Mouse (Mus musculus): ENCODE measurements at regions not wholly inside any gene's neighbourhood (a gene's known extent, or its start where the extent isn't known, plus 50 kb on each side); places are given as distances from the start of the nearest gene placed in this dataset.

- H3K4me1 ChIP-seq (ENCODE audit: control insufficient read depth, insufficient read depth, insufficient read length, low read length): no peaks in the 10 kb centered on the region
- H3K36me3 ChIP-seq (ENCODE audit: control insufficient read depth, insufficient read depth, low read length): no peaks in the 10 kb centered on the region
- no peak overlapping the region for H3K27ac ChIP-seq (ENCODE audit: insufficient read depth, low read depth, low read length)
- H3K27me3 ChIP-seq (ENCODE audit: control insufficient read depth, insufficient read depth, low read length): no peaks in the 10 kb centered on the region
- WGBS: 74% methylated on average over 6 of the region's 6 CpGs
- TF ChIP-seq POLR2A (IDR thresholded peaks at IDR 0.05; ENCODE audit: low read depth, low read length) (no peak), CTCF (IDR thresholded peaks at IDR 0.05; ENCODE audit: extremely low read depth, insufficient read length, insufficient replicate concordance, low read depth, low read length) (no peak)
- H3K4me3 ChIP-seq (ENCODE audit: low read depth, low read length): no peak overlapping the region
Observed at GRCm38 (mm10) chr1:23589414-23589942, 172.1 kb upstream of the B3gat2 start.

DNA sequence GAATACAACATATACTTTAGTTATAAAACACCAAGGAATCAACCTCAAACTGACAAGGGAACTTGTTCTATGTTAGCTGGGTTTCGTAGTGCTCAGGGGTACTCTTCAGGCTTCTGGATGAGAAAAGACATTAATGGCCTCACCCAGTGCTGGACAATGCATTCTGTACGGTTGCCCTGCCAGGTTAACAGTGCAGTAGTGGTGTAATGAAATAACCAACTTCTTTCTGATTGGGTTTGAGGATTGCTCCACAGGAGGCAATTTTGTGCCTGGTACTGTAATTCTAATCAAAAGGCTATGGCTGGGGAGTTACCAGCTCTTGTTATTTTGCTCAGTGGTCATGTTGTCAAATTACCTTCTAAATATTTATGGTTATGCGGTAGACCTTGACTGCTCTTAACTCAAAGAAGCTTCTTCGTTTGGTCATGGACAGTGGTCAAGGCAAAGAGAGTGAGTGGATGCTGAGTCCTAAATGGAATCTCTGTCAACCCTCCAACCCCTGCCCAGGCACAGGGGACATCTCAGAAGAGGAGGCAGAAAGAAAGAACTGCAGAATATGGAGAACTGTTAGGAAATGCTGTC, 158.8 kb upstream of the B3gat2 start:
- Histone ChIP-seq H3K27me3 (ENCODE audit: control insufficient read depth, insufficient read depth, low read length) (no peaks in the 10 kb centered on the region), H3K4me1 (ENCODE audit: control insufficient read depth, insufficient read depth, insufficient read length, low read length) (no peaks in the 10 kb centered on the region), H3K4me3 (ENCODE audit: low read depth, low read length) (no peak overlapping the region), H3K36me3 (ENCODE audit: control insufficient read depth, insufficient read depth, low read length) (no peaks in the 10 kb centered on the region), H3K27ac (ENCODE audit: insufficient read depth, low read depth, low read length) (no peak overlapping the region)
- TF ChIP-seq CTCF (IDR thresholded peaks at IDR 0.05; ENCODE audit: extremely low read depth, insufficient read length, insufficient replicate concordance, low read depth, low read length) (no peak), POLR2A (IDR thresholded peaks at IDR 0.05; ENCODE audit: low read depth, low read length) (no peak)
- WGBS: 81% methylated on average over 4 of the region's 4 CpGs

DNA sequence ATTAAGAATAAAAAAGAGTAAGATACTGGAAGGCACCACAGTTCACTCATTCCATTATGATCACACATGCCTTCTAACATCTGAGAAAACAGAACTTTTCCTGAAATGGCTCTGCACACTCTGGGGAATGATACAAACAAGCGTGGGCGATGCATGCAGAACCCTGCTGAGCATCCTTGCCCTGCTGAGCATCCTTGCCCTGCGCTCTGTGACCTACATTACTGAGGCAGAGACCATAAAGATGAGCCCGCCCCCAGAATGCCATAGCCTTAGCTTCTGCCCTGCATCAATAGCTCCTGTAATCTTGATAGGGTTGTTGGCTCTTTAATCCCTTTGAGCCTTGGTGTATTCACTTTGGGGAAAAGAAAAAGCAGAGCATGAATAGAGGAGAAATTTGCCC, 132.2 kb upstream of the B3gat2 start:
- TF ChIP-seq POLR2A (IDR thresholded peaks at IDR 0.05; ENCODE audit: low read depth, low read length) (no peak), CTCF (IDR thresholded peaks at IDR 0.05; ENCODE audit: extremely low read depth, insufficient read length, insufficient replicate concordance, low read depth, low read length) (no peak)
- WGBS: 71% methylated on average over 4 of the region's 4 CpGs
- Histone ChIP-seq H3K4me1 (ENCODE audit: control insufficient read depth, insufficient read depth, insufficient read length, low read length) (no peaks in the 10 kb centered on the region), H3K4me3 (ENCODE audit: low read depth, low read length) (no peak overlapping the region), H3K36me3 (ENCODE audit: control insufficient read depth, insufficient read depth, low read length) (no peaks in the 10 kb centered on the region), H3K27ac (ENCODE audit: insufficient read depth, low read depth, low read length) (no peak overlapping the region), H3K27me3 (ENCODE audit: control insufficient read depth, insufficient read depth, low read length) (no peaks in the 10 kb centered on the region)

GRCm38 (mm10) chr1:23645093-23645492, 116.5 kb upstream of the B3gat2 start:
- no peak for TF ChIP-seq POLR2A (IDR thresholded peaks at IDR 0.05; ENCODE audit: low read depth, low read length)
- TF ChIP-seq CTCF (IDR thresholded peaks at IDR 0.05; ENCODE audit: extremely low read depth, insufficient read length, insufficient replicate concordance, low read depth, low read length): no peak
- no peak overlapping the region for H3K27ac ChIP-seq (ENCODE audit: insufficient read depth, low read depth, low read length)
- no peaks in the 10 kb centered on the region for H3K4me1 ChIP-seq (ENCODE audit: control insufficient read depth, insufficient read depth, insufficient read length, low read length)
- no peaks in the 10 kb centered on the region for H3K27me3 ChIP-seq (ENCODE audit: control insufficient read depth, insufficient read depth, low read length)
- no peak overlapping the region for H3K4me3 ChIP-seq (ENCODE audit: low read depth, low read length)
- H3K36me3 ChIP-seq (ENCODE audit: control insufficient read depth, insufficient read depth, low read length): no peaks in the 10 kb centered on the region
- 56% methylated on average over 2 of the region's 2 CpGs for WGBS

DNA sequence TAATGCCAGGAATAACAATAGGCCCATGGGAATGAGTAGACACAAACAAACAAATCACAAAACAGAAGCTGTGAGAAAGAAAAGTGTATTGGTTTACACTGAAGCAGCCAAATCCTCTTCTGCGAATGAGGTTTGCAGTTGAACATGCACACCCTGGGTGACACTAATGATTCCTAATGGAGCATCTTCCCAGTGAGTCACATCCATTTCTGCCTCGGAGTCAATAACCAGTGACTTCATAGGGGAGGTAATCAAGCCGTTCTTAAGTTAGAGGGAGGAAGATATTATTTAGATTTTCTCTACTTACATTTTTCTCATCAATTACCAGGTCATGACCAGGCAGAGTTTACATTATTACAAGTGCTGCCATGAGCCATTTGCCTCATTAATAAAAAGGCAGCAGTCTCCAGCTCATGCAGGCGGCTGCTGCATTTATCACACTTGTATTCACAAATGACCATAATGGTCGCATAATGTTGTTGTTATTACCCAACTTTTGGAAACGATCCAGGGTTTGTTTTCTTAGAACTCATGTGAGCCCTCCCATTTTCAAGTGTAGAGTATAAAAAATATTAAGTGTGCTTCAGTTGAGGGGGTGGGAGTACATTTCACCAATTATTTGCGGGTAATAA, 112.6 kb upstream of the B3gat2 start:
- no peak overlapping the region for H3K27ac ChIP-seq (ENCODE audit: insufficient read depth, low read depth, low read length)
- no peaks in the 10 kb centered on the region for H3K36me3 ChIP-seq (ENCODE audit: control insufficient read depth, insufficient read depth, low read length)
- no peaks in the 10 kb centered on the region for H3K27me3 ChIP-seq (ENCODE audit: control insufficient read depth, insufficient read depth, low read length)
- no peak overlapping the region for H3K4me3 ChIP-seq (ENCODE audit: low read depth, low read length)
- no peak for TF ChIP-seq CTCF (IDR thresholded peaks at IDR 0.05; ENCODE audit: extremely low read depth, insufficient read length, insufficient replicate concordance, low read depth, low read length)
- no peak for TF ChIP-seq POLR2A (IDR thresholded peaks at IDR 0.05; ENCODE audit: low read depth, low read length)
- WGBS: 71% methylated on average over 7 of the region's 7 CpGs
- no peaks in the 10 kb centered on the region for H3K4me1 ChIP-seq (ENCODE audit: control insufficient read depth, insufficient read depth, insufficient read length, low read length)

- H3K27ac ChIP-seq (ENCODE audit: insufficient read depth, low read depth, low read length): no peak overlapping the region
- H3K27me3 ChIP-seq (ENCODE audit: control insufficient read depth, insufficient read depth, low read length): no peaks in the 10 kb centered on the region
- no peaks in the 10 kb centered on the region for H3K4me1 ChIP-seq (ENCODE audit: control insufficient read depth, insufficient read depth, insufficient read length, low read length)
- TF ChIP-seq CTCF (IDR thresholded peaks at IDR 0.05; ENCODE audit: extremely low read depth, insufficient read length, insufficient replicate concordance, low read depth, low read length) (no peak), POLR2A (IDR thresholded peaks at IDR 0.05; ENCODE audit: low read depth, low read length) (no peak)
- WGBS: 78% methylated on average over 4 of the region's 4 CpGs
- no peaks in the 10 kb centered on the region for H3K36me3 ChIP-seq (ENCODE audit: control insufficient read depth, insufficient read depth, low read length)
- no peak overlapping the region for H3K4me3 ChIP-seq (ENCODE audit: low read depth, low read length)
Observed at GRCm38 (mm10) chr1:23649886-23650285, 111.7 kb upstream of the B3gat2 start.

GRCm38 (mm10) chr1:23653628-23654027, 107.9 kb upstream of the B3gat2 start:
- Histone ChIP-seq H3K27ac (ENCODE audit: insufficient read depth, low read depth, low read length) (no peak overlapping the region), H3K4me3 (ENCODE audit: low read depth, low read length) (no peak overlapping the region), H3K36me3 (ENCODE audit: control insufficient read depth, insufficient read depth, low read length) (no peaks in the 10 kb centered on the region), H3K4me1 (ENCODE audit: control insufficient read depth, insufficient read depth, insufficient read length, low read length) (no peaks in the 10 kb centered on the region), H3K27me3 (ENCODE audit: control insufficient read depth, insufficient read depth, low read length) (no peaks in the 10 kb centered on the region)
- no peak for TF ChIP-seq CTCF (IDR thresholded peaks at IDR 0.05; ENCODE audit: extremely low read depth, insufficient read length, insufficient replicate concordance, low read depth, low read length)
- TF ChIP-seq POLR2A (IDR thresholded peaks at IDR 0.05; ENCODE audit: low read depth, low read length): no peak
- WGBS: 89% methylated on average over 4 of the region's 4 CpGs

All from small intestine, adult 2 months (tissue).